Mouse (Mus musculus): Measurements from ENCODE around the gene Lin52.
"Not testable (repeated sequence)": the region's sequence is repeated elsewhere in the genome, so short reads cannot be mapped to it uniquely, and the experiment has no call there.

The Lin52 gene

DNA sequence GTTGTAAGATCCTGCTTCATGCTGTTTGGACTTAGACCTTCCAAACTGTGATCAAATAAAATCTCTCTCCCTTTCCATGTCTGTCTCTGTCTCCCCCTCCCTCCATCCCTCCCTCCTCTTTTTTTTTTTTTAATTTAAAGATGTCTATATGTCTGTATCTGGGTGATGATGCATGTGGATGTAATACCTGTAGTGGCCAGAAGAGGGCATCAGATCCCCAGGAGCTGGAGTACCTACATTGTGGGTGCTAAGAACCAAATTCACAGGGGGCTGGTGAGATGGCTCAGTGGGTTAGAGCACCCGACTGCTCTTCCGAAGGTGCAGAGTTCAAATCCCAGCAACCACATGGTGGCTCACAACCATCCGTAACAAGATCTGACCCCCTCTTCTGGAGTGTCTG lies 88.3 kb downstream of the Lin52 start:
- not testable (repeated sequence) for DNase-seq (ENCODE audit: low spot score)

DNA sequence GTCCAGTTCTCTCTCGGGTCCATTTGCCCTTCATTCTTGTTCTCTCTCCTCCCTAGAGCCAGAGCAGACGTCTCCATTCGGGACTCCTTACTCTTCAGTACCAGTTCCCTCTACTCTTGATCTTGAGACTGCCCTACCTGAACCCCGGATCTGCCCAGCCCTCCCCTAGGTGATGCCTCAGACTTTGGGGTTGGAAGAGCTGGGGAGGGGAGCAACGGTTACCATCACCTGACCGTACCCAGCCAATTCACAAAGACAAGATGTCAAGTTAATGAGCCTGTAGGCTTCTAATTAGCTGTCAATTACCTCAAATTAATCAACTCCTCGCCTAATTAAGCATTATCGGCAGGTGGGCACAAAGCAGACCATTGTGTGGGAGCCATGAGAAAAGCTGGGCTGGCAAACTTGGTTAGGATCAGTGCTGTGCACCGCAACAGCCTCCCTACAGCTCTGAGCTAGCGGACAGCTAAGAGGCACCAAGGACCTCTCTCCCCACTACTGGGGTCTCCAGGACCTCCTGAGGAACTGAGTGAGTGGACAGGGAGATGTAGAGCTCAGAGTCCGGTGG lies 90.3 kb downstream of the Lin52 start:
- DNase-seq (ENCODE audit: low spot score): no peak

DNA sequence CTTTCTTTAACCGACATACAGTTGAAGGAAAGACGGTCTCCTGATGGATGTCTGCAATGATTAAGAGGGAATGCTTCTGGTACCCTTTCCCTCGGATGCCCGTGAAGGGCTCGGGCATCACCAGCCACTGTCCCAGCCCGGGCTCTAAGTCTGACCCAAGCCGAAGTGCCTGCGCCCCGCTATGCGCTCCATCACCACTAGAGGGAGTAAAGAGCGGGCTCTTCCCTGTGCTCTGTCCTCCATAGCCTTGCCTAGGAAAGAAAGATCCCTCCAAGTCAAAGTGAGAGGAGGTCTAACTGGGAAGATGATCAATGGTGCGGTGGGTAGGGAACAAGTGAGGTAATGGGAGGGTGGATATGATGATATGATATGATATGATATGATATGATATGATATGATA lies 94.8 kb downstream of the Lin52 start:
- peak; percentile 65 for DNase-seq (ENCODE audit: low spot score)

DNA sequence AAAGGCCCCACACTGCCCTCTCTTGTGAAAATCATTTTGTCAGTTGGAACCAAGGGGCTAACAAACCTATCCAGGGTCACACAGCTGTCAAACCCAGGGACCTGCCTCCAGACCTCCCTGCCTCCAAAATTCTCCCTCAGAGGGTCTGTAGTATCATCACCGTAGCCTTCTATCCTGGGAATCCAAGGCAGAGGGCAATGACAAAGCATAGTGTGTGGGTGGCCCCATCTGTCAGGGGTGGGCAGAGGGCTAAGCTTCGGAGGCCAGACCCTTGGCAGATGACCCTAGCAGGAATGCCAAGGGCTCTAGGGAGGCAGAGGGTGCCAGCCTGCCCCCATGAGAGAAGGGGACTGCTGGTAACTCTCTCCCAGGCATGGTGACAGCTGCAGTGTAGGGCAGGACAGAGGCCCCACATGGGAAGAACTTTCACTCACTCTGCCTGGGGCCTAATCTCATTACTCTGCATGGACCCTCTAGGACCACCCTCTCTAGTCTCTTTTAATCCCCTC lies 95.4 kb downstream of the Lin52 start:
- DNase-seq (ENCODE audit: low spot score): no peak

DNA sequence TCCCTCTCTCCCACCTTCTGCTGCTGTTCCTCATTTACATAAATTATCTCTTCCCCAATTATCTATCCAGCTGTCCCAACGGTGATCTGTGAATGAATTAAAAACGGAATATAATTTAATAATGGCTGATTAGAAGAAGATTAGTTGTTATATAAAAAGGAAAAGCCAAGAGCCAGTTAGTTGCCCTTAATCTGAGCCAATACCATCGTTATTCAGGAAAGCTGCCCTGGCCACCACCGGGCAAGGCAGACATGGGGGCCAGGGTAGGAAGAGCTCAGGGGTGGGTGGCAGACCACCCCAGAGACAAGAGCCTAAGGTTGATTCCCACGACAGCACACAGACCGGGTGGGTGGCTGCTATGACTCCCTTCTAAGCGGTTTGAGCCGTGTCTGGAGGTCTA lies 97.0 kb downstream of the Lin52 start:
- DNase-seq (ENCODE audit: low spot score): no peak

DNA sequence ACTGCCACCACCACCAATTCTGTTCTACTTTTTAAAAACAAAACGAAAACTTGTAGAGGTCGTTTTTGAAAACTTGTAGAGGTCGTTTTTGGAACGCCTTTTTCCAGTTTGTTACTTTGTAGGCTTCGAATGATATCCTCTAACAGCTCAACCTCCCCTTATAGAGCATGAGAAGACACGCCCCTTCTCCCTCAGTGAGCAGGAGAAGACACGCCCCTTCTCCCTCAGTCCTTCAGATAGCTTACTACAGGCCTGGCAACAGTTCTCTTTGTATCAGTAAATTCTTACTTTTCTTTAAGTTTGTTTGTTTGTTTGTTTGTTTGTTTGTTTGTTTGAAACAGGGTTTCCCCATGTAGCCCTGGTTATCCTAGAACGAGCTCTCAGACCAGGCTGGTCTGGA lies 104.0 kb downstream of the Lin52 start:
- DNase-seq (ENCODE audit: low spot score): no peak

DNA sequence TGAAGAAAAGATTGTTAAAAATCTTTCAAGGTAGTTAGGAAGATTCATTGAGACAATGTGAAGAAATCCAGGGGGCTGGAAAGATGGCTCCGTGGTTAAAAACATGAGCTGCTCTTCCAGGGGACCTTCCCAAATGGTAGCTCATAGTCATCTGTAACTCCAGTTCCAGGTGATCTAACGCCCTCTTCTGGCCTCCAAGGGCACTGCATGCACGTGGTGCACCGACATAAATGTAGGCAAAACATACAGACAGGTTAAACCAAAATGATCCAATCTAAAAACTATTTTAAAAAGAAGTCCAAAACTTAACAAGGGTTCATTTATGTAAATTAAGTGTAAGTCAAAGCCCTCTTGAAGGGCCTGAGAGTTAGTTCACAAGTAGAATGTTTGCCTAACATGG lies 111.3 kb downstream of the Lin52 start:
- no peak for DNase-seq (ENCODE audit: low spot score)

DNA sequence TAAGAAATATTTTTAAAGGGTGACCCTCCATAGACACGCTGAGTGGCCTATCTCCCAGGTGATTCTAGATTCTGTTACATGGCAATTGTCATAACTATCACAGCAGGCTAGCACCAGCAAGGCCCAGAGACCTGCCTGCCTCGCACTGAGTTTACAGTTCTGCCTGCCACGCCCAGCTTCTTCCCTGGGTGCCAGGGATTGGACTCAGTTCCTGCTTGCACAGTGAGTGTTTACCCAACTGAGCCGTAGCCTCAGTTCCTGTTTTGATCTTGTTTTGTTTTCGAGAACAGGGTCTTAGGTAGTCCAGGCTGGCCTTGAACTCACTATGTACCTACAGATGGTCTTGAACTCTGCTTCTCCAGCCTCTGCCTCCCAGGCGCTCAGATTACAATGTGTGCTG lies 116.4 kb downstream of the Lin52 start:
- DNase-seq (ENCODE audit: low spot score): no peak

DNA sequence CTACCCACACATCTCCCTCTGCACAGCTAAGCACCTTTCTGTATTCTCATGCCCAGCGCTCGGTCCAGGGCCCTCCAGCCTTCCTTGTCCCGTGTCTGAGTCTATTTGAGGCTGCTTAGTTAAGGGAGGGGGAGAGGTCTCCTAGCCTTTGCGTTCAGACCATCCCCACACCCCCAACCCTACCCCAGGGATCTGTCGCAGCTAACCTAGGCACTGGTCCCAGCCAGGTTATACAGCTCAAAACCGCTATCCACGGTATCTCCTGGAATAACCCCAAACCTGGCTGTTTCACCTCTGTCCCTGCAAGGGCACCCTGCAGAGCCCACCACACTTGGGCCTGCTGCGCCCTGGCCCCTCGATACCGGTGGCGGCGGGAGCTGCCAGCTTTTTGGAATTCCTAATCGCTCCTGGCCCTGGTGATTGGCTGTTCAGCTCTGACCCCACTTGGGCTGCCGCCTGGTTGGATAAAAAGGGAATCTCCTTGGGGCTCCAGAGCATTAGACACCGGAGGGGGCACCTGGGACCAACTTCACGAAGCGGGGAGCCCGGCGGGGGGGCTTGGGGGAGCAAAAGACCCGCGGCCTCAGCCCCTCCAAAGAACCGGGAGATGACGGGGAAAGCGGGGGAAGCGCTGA lies 118.2 kb downstream of the Lin52 start, which contains the start of gene Vsx2:
Gene Vsx2, plus strand, starts transcription at position 427 of the 635 bp plus-strand sequence.
- DNase-seq (ENCODE audit: low spot score): no peak

DNA sequence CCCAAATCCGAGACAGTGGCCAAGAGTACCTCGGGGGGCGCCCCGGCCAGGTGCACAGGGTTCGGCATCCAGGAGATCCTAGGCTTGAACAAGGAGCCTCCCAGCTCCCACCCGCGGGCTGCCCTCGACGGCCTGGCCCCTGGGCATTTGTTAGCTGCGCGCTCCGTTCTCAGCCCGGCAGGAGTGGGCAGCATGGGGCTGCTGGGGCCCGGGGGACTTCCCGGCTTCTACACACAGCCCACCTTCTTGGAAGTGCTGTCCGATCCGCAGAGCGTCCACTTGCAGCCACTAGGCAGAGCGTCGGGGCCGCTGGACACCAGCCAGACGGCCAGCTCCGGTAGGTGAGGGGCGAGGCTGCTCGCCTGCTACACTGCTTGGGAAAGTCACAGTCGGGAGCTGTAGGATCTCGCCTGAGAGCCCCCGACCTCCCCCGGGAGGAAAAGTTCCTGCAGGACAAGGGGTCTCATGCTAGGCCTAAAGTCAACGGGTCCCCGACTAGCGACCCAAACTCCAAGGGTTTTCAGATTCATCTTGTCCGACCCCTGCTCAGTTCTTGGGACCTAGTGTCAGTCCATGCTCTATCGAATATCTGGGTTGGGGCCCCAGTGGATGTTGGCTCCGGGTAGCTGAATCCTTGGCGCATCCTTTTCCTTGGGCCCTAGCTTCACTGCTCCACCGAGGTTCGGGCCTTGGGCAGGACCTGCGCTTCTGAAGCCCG lies 118.9 kb downstream of the Lin52 start:
- no peak for DNase-seq (ENCODE audit: low spot score)

DNA sequence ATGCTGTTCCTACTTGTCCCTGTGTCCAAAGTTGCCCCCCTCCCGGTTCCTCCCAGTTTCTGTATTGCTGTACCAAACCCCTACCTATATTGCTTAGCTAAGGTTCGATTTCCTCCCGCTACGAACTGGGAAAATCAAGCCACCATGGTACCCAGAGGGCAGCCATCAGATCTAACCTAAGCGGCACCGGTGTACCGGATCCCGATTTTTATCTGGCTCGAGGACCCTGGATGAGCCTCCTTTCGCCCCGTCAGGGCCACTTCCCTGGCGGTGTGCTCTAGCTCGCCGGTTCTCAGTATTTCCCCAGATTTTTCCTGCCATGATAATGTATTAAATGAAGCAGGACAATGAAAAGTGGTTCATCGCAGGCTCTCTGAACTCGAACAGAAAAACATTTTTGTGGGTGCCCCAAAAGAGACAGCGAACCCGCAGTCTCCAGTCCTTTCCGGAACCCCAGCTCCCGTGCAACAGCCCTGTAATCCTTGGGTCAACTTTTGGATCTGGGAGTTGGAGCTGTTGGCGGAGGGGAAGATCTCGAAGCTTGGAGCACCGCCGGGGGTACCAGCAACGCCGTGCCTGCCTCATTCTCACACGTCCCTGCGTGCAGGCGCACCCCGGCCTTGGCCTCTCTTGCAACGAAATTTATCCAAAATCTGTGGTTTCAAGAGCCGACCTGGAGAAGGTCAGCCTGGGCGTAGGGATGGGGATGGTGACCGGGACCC lies 119.6 kb downstream of the Lin52 start:
- DNase-seq (ENCODE audit: low spot score): no peak

DNA sequence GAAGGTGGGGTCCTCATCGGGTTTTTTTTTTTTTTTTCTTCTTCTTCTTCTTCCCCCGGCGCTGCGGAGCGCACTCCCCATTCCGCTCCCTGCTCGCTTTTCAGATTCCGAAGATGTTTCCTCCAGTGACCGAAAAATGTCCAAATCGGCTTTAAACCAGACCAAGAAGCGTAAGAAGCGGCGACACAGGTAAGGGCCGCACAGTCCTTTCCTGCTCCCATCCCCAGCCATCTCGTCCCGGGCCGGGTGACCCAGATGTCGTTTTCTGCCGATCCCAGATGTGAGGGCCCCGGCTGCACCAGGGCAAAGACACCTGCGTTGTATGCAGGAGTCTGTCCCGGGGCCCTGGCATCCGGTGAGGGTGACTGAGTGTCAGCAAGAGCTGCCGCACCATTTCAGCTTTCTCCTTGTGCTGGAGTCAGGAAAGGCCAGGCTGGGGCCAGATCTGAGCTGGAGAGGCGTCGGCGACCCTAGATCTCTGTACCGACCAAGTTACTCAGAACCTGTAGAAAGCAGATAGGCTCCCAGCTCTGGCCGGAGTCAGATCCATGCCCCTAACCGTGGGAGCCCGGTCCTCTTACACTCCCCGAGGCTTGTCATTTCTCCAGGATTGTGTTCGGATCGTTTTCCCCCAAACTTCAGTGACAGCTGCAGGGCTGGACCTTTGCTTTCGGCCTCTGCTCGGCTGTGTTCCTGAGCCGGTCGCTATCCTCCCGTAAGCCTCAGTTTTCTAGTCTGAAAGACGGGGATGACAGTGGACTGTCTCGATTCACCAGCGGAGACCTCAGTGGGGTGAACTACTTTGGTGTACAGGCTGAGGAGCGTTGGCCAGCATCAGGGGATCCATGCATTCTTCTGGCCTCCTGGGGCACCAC lies 120.5 kb downstream of the Lin52 start:
- peak; percentile 11 for DNase-seq (ENCODE audit: low spot score)

DNA sequence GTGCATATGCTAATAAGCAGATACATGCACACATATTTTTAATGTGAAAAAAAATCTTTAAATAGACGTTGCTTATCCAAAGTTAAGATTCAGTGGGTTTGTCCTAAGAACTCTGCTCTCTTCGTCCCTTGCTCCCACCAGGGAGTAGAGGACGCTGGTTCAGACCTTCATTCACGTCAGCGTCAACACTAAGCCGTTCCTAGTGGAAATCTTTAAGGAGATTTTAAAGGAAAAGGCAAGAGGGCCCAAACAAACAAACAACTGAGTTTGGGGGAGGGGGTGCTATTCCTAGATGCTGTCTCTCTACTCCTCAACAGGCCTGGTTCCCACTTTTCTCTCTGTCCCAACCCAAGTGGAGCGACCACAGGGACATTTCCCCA lies 121.1 kb downstream of the Lin52 start:
- no peak for DNase-seq (ENCODE audit: low spot score)

DNA sequence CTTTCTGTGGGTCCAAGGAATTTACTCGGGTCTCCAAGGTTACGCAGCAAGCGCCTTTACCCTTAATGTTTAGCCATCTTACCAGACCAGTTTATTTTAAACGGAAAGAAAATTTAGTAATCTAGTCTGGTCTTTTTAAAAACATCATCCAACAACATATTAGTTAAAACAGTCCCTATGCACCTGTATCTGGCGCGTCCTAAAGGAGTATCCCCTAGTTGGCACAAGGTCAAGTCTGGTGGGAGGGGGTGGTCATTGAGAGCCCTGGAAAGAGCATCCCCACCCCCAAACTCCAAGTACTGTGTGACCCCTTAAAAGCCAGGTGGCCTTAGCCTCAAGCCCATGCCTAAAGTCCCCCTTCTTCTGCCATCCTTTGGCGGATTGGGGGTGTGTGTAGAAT lies 121.9 kb downstream of the Lin52 start:
- DNase-seq (ENCODE audit: low spot score): no peak

DNA sequence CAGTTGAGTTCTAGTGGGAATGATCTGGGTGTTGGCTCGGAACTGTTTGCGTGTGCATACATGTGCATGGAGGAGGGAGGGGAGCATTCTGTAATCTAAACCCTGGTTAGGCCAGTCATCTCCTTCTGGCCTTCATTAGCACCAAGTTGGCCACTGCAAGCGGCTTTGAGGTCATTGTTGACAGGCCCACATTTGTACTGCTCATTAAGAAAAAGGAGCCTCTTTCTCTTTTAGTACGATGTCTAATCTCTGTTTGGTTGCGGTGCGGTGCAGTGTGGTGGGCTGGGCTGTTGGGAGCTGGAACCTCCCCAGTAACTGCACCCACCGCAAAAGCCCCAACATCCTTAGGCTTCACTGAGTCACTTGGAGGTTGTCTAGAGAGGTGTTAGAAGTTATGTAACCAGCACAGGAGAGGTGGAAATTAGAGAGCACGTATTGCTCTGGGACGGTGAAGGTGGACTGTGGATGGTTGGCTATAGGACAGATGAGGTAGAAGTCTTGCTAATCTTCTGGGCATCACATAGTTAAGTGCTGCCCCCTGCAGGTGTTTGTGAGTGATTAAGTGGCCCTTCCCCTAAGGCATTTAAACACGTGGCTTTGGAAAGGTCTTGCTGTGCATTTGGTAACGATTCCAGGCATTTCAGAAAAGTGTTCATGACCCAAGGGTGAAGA lies 126.7 kb downstream of the Lin52 start:
- DNase-seq (ENCODE audit: low spot score): no peak

DNA sequence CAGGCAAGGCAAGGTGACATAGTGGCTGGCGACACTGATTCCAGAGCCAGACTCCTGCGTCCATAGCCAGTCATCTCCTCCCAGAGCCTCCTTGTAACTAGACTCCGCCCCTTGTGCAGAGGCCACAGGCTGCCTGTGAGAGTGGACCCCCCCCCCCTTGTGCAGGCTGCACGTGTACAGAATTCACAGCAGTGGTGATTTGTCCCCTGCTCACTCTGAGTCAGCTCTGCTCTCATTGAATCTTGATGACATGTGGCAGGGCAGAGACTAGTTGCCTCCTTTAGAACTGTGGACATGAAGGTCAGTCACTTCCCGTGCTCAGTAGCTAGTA lies 127.2 kb downstream of the Lin52 start:
- DNase-seq (ENCODE audit: low spot score): no peak

DNA sequence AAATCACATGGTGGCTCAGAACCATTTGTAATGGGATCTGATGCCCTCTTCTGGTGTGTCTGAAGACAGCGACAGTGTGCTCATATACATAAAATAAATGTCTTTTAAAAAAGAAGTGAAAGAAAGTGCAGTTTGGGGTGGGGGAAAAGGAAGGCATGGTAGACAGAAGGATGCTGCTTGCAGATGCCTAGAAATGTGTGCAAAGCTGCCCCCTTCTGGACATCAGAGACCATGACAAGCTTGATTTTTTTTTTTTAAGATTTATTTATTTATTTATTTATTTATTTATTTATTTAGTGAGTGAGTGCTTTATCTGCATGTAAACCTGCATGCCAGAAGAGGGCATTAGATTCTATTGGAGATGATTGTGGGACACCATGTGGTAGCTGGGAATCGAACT lies 130.1 kb downstream of the Lin52 start:
- DNase-seq (ENCODE audit: low spot score): no peak

DNA sequence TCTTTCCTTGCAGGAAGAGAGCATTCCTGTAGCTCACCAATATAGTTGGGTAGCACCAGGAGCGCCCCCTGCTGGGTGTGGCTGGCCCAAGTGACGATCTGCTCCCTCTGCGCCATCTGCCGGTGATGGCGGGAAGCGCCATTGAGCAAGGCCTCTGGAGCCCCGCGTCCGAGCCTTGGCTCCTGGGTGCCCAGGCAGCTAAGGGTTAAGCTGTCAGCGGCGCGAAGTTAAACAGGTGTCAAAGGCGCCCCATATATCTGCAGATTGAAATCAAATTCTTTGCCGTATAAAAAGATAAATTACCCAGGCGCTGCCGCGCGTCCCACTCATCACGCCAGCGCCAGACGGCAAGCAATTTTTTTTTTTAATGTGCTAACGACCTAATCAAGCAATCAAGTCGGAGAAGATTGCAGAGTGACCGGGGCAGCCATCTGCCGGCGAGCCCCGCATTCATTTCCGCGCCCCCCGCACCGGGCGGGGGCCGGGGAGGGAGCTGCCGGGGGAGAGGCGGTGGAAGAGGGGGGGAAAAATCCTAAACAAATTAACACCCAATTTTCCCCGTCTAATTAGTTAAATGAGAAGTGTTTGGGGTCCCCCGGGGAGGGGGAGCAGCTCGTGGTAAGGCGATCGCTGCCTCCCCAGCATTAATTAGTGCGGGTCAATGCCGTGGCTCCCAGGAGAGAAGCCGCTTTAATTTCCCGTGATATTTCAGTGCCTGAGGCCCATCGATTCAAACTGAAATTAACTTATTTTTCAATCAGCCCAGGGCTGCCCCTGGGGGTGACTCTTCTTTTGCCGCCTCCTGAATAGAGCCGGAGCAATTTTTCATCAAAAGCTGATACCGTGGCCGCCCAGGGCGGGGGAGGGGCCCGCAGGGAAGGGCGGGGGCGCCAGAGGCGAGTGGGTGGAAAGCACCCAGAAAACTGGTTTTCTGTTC lies 138.9 kb downstream of the Lin52 start:
- peak; percentile 89 for DNase-seq (ENCODE audit: low spot score)
